15 mouse cellular contexts compared by ENCODE assay signal in the genomic region with DNA sequence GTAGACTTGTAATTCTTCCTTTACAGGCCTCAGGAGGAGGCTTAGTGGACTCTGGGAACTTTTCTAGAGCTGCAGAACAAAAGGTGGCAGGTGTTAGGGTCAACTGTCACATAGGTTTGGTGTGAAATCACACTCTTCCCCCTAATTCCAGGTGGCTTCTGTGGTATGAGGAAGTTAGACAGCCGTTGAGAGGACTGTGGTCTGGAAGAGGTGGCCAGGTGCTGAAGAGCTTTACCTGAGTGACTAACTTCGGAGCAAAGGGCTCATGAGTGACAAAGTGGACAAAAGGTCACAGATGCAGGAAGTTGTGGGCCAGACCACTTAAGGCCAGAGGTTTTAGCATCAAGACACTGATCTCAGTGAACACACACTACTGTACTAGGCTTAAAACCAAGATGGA.
DNase-seq lines count a peak whose midpoint lies in the region; ATAC-seq and TF ChIP-seq lines count a peak whose summit lies in the region.
"Had no signal": no experiment of that assay in that cellular context is flagged by ENCODE, and none has a peak within 500 bp of the region (broad histone marks: within the 10 kb centered on the region; RNA-seq: fewer than 3 reads in every experiment).

No protein-coding gene starts in this region.

- no peaks in the 10 kb centered on the region for H3K9me3 ChIP-seq in lung, embryonic 14.5 days (ENCODE audit: low read depth, low read length)
- H3K9me3 ChIP-seq in stomach, postnatal 0 days (ENCODE audit: control insufficient read depth, low read length), result no peaks in the 10 kb centered on the region
- H3K9me3 ChIP-seq: forebrain, embryonic 15.5 days; heart, embryonic 13.5 days had no signal

- no peak for TF ChIP-seq POLR2A in lung, adult 2 months (IDR thresholded peaks at IDR 0.05; ENCODE audit: borderline replicate concordance, extremely low read depth, low read depth, low read length)

- peak; percentile 17; the same call in 1 of the 2 replicates for ATAC-seq in lung, embryonic 14.5 days (ENCODE audit: insufficient read depth)
- 0 out of 2 replicates have a peak, but pooled peaks have one; percentile 51 for ATAC-seq in stomach, postnatal 0 days (ENCODE audit: low FRiP score, low TSS enrichment)

- no peaks in the 10 kb centered on the region; the same call in 1 of the 2 replicates for H3K4me1 ChIP-seq in lung, adult 2 months (ENCODE audit: control insufficient read depth, insufficient read depth, low read length)
- H3K4me1 ChIP-seq in lung, embryonic 14.5 days (ENCODE audit: insufficient read depth), result peaks cover 22% of the 10 kb centered on the region; the same call in 1 of the 2 replicates
- H3K4me1 ChIP-seq in stomach, postnatal 0 days (replicated peaks; ENCODE audit: control insufficient read depth, insufficient read depth), result no peaks in the 10 kb centered on the region

- no peak overlapping the region for H3K9ac ChIP-seq in lung, embryonic 14.5 days
- H3K9ac ChIP-seq in stomach, postnatal 0 days (ENCODE audit: low read length), result no peak overlapping the region
- H3K9ac ChIP-seq: forebrain, embryonic 15.5 days; heart, embryonic 13.5 days had no signal

- no peak overlapping the region for H3K4me3 ChIP-seq in lung, adult 2 months (replicated peaks; ENCODE audit: extremely low read depth, low read depth, low read length)
- no peak overlapping the region for H3K4me3 ChIP-seq in lung, embryonic 14.5 days (ENCODE audit: low read depth, low read length)
- H3K4me3 ChIP-seq in stomach, postnatal 0 days (ENCODE audit: low read depth, low read length), result no peak overlapping the region
- H3K4me3 ChIP-seq: forebrain, embryonic 15.5 days; heart, embryonic 13.5 days had no signal

- peak; percentile 39 for DNase-seq in lung, adult 2 months
- DNase-seq in lung, embryonic 14.5 days, result no peak
- peak; percentile 14 for DNase-seq in lung, postnatal 10 days
- no peak for DNase-seq in stomach, postnatal 0 days (ENCODE audit: low spot score)
- no peak for DNase-seq in thymus, postnatal 4 days
- no peak for DNase-seq in layer of hippocampus, postnatal 14 days (ENCODE audit: low spot score in 2 of 2)
- DNase-seq: adrenal gland, adult 8-10 months; adrenal gland, postnatal 36 days; cerebellum, adult 2 months; cerebellum, postnatal 10 days; gastrocnemius, postnatal 36 days; heart, adult 11 months; heart, postnatal 36 days had no signal

- no peak for TF ChIP-seq CTCF in lung, adult 2 months (IDR thresholded peaks at IDR 0.05; ENCODE audit: insufficient read depth, low read length)
- TF ChIP-seq CTCF in lung, embryonic 14.5 days (IDR thresholded peaks at IDR 0.05; ENCODE audit: low read depth), result no peak
- TF ChIP-seq CTCF in stomach, postnatal 0 days (IDR thresholded peaks at IDR 0.05; ENCODE audit: low read depth), result no peak

- peak overlapping the region; percentile 5; the same call in 1 of the 2 replicates for H3K27ac ChIP-seq in lung, embryonic 14.5 days (ENCODE audit: low read depth)
- H3K27ac ChIP-seq in stomach, postnatal 0 days (replicated peaks), result no peak overlapping the region
- H3K27ac ChIP-seq: forebrain, embryonic 15.5 days; heart, embryonic 13.5 days had no signal

- H3K36me3 ChIP-seq in lung, embryonic 14.5 days (ENCODE audit: insufficient read depth), result no peaks in the 10 kb centered on the region
- no peaks in the 10 kb centered on the region for H3K36me3 ChIP-seq in stomach, postnatal 0 days (ENCODE audit: control insufficient read depth, insufficient read depth, low read length)
- H3K36me3 ChIP-seq: forebrain, embryonic 15.5 days; heart, embryonic 13.5 days had no signal

- WGBS in lung, adult 2 months, result 45% methylated on average over 2 of the region's 2 CpGs
- 42% methylated on average over 2 of the region's 2 CpGs for WGBS in lung, embryonic 14.5 days
- 42% methylated on average over 2 of the region's 2 CpGs for WGBS in stomach, postnatal 0 days

- TF ChIP-seq EP300 in stomach, postnatal 0 days (optimal IDR thresholded peaks at IDR 0.05), result no peak

- no peaks in the 10 kb centered on the region for H3K27me3 ChIP-seq in lung, embryonic 14.5 days (ENCODE audit: insufficient read depth, low read length)
- no peaks in the 10 kb centered on the region for H3K27me3 ChIP-seq in stomach, postnatal 0 days (ENCODE audit: control insufficient read depth, insufficient read depth, low read length)
- H3K27me3 ChIP-seq: forebrain, embryonic 15.5 days; heart, embryonic 13.5 days had no signal

- no peak overlapping the region for H3K4me2 ChIP-seq in lung, embryonic 14.5 days
- no peak overlapping the region for H3K4me2 ChIP-seq in stomach, postnatal 0 days (replicated peaks; ENCODE audit: low read depth)
- H3K4me2 ChIP-seq: forebrain, embryonic 15.5 days; heart, embryonic 13.5 days had no signal

Comparison
In these comparisons a context has a peak if more than half of its experiments do, and no peak if none do; other contexts are left out.
1. DNase-seq: peak in lung, adult 2 months (single experiment) and lung, postnatal 10 days (single experiment); none in lung, embryonic 14.5 days (single experiment), stomach, postnatal 0 days (single experiment), thymus, postnatal 4 days (single experiment) and layer of hippocampus, postnatal 14 days (0 of 2).